Mouse (Mus musculus) layer of hippocampus, adult 2 months (tissue): ENCODE measurements at regions not wholly inside any gene's neighbourhood (a gene's known extent, or its start where the extent isn't known, plus 50 kb on each side); places are given as distances from the start of the nearest gene placed in this dataset.

Experiments
- DNase-seq, 2 experiments: peaks; one replicate each; pipeline ENCODE4 v3.0.0; 2022; ENCODE audit warnings: low spot score in 2 of 2
- H3K27ac ChIP-seq: fragments of 200-600 bp; 2 replicates; pipeline ENCODE4 v1.8.1; 2022
- H3K4me3 ChIP-seq: fragments of 200-600 bp; 2 replicates; pipeline ENCODE4 v1.8.1; 2022; ENCODE audit warnings: mild to moderate bottlenecking
- CTCF ChIP-seq: fragments of 200-600 bp; conservative IDR thresholded peaks from 2 replicates; pipeline ENCODE4 v1.8.1; 2022; ENCODE audit warnings: antibody characterized with exemption, mild to moderate bottlenecking, moderate library complexity

DNA sequence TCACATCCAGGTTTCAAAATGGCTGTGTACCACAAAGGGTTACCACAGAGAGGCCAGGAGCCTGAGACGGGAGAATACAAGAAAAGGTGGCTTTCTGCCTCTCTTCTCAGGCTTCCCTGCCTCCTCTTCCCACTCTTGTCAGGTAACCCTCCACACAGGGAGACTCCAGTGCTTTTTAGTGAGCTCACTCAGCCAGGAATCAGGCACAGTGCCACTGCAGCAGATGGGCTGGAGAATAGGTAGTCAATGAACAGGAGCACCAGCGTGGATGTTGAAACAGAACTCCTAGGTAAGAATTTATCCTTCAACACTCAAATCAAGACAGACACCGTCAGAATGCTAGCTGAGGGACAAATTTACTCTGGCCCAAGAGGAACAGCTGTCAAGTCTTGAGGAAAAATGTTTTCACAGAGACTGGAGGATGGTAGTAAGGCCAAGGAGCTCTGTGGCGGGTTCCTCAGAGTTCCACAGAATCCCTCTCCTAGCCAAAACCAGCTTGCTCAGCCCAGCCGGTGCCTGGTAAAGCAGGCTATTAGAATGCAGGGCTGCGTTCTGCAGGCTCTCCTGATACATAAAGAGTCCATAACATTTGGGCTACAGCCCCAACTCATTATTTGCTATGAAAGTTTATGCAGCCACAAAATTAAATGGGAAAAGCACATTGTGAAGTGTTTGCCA, 117.0 kb upstream of the Gm10306 start:
- no peak for TF ChIP-seq CTCF
- DNase-seq = peak; percentile 8 to 19

DNA sequence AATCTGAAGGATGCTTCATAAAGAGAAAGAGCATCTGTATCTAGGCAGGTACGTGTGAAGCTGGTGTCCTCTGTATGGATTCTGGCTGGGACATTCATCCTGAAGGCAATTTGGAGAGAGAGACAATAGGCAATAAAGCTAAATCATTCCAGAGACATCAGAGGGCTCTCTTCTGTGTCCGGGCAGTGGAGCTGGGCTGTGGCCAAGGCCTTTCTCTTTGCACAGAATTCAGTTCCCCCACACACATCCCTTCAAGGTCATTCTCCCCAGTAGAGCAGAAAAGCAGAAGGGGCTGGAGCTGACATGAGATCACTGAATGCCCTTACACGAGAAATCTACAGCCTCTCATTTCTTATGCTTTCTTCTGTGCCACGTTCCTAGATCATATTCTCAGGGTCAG, 109.7 kb upstream of the Gm10306 start:
- TF ChIP-seq CTCF = no peak
- no peak for DNase-seq
- Histone ChIP-seq H3K4me3 (no peak overlapping the region), H3K27ac (no peak overlapping the region)

More for the DNA sequence above, 117.0 kb upstream of the Gm10306 start:
- Histone ChIP-seq H3K27ac (no peak overlapping the region), H3K4me3 (no peak overlapping the region)
